Mouse (Mus musculus): Measurements from ENCODE around the gene Erich4.

The Erich4 gene

GRCm38 (mm10) chr7:25624851-25625250, 9.2 kb upstream of the Erich4 start:
- no peak for DNase-seq (ENCODE audit: extremely low read depth, insufficient read length, low spot score)

DNA sequence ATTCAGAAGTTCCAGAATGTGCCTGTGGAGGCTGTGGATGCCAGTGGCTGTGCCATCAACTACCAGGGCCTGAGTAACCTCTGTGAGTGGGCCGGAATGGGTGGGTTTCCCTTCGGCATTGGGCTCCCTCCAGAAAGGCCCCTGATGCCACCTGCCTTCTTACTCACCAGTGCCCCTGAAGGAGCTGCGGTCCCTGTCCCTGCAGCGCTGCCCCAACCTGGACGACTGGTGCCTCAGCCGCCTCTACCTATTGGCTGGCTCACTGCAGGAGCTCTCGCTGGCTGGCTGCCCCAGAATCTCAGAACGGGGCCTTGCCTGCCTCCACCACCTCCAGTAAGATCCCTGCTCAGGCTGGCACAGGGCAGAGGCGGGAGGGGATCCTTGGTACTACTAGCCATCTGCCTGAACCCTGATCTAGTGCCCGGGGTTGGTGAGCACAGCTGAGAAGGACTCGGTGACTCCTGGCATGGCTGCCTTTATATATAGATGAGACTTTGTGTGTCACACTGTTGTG, 8.2 kb upstream of the Erich4 start:
- no peak for DNase-seq (ENCODE audit: extremely low read depth, insufficient read length, low spot score)

- DNase-seq (ENCODE audit: extremely low read depth, insufficient read length, low spot score): no peak
Measured at GRCm38 (mm10) chr7:25620751-25621150, 5.1 kb upstream of the Erich4 start.

DNA sequence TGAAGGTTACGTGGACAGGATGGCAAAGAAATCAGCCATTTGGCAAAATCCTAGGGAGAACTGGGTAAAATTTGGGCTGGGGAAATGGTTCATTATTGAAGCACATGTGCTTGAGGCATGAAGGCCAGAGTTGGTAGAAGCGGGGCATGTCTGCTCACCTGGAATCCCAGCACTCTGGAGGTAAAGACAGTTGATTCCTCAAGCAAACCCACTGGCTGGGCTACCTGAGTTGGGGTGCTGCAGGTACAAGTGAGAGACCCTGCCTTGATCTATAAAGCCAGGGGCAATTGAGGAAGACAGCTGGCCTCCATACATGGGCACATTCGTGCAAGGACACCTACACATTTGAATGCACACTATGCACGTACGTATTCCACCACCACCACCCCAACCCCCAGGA, 4.4 kb upstream of the Erich4 start:
- DNase-seq (ENCODE audit: extremely low read depth, insufficient read length, low spot score): no peak

DNA sequence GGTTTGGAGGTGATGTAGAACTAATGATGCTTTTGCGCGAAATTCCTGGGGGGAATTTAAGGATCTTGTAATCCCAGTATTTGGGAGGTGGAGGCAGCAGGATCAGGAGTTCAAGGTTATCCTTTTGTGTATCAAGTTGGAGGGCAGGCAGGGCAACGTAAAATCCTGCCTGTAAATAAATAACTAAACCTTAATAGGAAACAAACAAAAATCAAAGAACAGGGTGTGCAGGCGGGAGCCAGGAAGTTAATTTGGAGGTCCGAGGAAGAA, 4.0 kb upstream of the Erich4 start:
- DNase-seq (ENCODE audit: extremely low read depth, insufficient read length, low spot score): no peak

DNA sequence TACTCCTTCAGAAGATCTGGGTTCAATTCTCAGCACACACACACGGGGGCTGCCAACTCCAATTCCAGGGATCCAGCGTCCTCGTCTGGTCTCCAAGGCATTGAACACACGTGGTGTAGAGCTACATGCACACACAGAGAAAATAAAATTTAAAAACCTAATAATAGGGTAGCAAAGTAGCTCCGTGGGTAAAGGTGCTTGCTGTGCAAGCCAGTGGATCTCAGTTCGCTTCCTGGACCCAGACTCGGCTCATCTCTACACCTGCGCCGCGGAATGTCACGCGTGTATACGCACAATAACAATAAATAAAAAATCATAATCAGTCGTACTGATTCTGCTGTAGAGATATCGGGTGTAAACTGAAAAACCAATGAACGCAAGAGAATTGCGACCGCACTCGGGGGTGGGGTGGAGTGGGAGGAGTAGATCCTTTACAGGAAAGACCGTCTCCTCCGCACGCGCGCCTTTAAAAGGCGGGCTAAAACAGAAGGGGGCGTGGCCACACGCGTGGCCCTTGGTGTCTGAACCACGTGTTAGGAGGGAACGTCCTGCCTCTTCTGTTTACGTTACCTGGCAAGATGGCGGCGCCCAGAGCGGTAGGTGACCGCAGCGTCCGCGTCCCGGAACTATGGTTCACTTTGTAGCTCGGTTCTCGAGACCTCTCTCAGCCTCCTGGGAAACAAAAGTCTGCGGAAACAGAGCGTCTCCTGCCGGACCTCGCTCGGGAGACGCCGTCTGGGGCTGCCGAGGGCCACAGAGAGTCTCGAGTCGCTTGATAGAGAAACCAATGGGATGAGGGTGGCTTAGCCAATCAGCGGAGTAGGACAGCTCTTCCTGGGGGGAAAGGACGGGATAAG, 3.4 kb upstream of the Erich4 start, which contains the start of gene Dmac2:
TSS of gene Dmac2 (plus strand) at position 550 of the 857 bp plus-strand sequence.
- DNase-seq (ENCODE audit: extremely low read depth, insufficient read length, low spot score): peak; percentile 87

DNA sequence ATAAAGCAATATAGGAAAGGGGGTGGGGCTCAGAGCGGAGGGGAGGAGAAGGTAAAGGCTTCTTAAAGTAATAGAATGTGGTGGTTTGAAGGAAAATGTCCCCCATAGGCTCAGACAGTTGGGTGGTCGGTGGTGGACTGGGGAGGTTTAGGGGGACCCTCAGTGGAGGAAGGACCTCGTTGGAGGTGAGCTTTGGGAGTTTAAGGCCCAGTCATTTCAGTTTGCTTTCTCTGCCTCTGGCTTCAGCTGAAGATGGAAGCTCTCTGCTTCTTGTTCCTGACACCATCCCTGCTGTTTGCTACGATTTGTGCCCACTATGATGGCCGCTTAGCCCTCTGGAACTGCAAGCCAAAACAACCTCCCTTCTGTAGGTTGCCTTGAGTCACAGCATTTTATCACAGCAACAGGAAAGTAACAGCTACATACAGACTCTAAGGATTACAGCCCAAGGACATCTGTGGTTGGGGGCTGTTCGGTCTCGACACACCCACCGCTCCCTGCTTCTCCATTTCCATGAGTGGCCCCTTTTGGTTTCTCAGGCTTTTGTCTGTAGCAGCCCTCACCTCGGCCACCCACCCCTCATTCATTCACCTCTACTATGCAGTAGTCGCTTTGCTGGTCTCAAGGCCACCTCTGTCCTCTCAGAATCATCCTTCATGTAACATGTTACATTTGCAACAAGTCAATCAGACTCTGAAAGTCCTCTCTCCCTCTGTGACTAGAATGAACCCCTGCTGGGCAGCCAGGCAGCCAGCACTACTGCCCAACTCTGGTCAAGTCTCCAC, 1.9 kb upstream of the Erich4 start:
- no peak for DNase-seq (ENCODE audit: extremely low read depth, insufficient read length, low spot score)

GRCm38 (mm10) chr7:25614831-25615705, 624 bp downstream of the Erich4 start:
- DNase-seq (ENCODE audit: extremely low read depth, insufficient read length, low spot score): no peak

DNA sequence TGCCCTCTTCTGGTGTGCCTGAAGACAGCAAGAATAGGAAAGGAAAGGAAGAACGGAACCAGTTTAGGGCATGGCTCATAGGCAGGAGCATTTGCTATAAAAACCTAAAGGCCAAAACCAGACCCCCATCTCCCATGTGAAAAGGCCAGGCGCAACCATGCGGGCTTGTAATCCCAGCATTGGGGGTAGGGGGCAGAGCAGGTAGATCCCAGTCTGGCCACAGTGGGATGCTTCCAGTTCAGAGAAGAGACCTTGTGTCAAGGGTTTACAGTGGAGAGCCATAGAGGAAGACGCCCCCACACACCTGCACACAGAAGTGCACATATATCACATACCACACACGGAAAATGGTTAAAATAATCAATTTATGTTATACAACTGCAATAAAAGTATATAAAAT, 1.6 kb downstream of the Erich4 start:
- DNase-seq (ENCODE audit: extremely low read depth, insufficient read length, low spot score): no peak

GRCm38 (mm10) chr7:25611501-25611900, 4.2 kb downstream of the Erich4 start:
- DNase-seq (ENCODE audit: extremely low read depth, insufficient read length, low spot score): no peak

DNA sequence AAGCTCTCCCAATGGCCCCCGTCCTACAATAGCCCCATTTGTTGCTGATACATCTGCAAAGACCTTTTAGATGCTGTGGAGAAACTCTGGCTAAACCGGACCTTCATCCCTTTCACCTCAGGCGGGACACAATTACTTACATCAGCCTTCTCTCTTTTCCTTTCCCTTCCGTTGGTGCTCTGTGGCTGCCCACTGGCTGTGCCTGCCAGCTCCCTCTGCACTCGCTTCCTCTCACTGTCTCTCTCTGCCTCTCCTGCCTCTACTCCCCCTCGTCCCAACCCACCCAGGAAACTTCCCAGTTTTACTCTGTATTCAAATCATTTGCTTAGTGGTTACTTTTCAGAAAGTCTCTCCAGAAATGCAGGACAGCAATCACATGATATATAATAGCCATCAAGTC, 5.6 kb downstream of the Erich4 start:
- no peak for DNase-seq (ENCODE audit: extremely low read depth, insufficient read length, low spot score)

- no peak for DNase-seq (ENCODE audit: extremely low read depth, insufficient read length, low spot score)
Measured at GRCm38 (mm10) chr7:25607196-25607595, 8.5 kb downstream of the Erich4 start.

GRCm38 (mm10) chr7:25606625-25607063, 9.0 kb downstream of the Erich4 start:
- DNase-seq (ENCODE audit: extremely low read depth, insufficient read length, low spot score): no peak

DNA sequence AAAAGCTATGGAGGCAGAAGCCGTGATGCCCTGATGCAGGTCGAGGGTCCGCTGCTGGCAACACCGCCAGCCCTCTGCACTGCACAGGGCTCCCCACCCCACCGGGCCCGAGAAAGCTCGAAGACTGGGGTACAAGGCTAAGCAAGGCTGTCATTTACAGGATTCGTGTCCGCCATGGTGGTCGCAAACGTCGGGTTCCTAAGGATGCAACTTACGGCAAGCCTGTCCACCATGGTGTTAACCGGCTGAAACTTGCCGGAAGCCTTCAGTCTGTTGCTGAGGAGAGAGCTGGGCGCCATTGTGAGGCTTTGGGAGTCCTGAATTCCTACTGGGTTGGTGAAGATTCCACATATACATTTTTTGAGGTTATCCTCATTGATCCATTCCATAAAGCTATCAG, 14.3 kb downstream of the Erich4 start:
- DNase-seq (ENCODE audit: extremely low read depth, insufficient read length, low spot score): no peak

DNA sequence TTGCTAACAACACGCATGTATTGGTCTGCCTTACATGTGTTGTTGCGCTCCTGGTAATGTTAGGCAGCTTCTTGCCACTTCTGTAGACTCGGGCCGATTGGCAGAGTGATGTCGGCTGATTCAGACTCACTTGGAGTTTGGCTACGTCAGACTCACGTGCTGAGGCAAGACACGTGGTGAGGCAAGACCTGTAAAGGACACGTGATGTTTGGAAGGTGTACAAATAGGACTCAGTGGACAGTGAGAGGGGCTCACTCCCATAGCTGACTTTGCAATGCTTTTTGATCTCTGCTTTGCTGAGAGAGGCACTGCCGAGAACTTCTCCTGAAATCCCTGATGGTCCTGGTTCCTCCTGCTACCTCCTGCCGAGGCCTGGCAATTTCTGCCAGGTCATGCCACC, 15.0 kb downstream of the Erich4 start:
- DNase-seq (ENCODE audit: extremely low read depth, insufficient read length, low spot score): no peak

DNA sequence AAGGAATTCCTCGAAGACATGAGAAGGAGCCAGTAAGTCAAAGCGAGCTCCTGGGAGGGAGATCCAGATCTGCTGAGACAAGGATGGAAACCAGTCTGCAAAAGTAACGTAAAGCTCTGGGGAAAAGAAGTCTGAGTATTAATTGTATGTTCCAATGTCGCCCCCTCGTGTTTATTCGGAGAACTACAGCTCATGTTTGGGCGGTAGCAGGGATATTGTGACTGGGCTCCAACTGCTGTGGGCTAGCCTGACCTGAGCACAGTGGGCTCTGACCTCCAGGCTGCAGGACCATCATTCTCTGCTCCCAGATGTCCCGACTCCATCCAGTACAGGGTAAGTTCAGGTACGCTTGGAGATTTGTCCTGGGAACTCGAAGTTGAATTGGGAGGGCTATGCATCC, 16.0 kb downstream of the Erich4 start:
- DNase-seq (ENCODE audit: extremely low read depth, insufficient read length, low spot score): no peak

- DNase-seq (ENCODE audit: extremely low read depth, insufficient read length, low spot score): no peak
Measured at GRCm38 (mm10) chr7:25593859-25594258, 21.8 kb downstream of the Erich4 start.

DNA sequence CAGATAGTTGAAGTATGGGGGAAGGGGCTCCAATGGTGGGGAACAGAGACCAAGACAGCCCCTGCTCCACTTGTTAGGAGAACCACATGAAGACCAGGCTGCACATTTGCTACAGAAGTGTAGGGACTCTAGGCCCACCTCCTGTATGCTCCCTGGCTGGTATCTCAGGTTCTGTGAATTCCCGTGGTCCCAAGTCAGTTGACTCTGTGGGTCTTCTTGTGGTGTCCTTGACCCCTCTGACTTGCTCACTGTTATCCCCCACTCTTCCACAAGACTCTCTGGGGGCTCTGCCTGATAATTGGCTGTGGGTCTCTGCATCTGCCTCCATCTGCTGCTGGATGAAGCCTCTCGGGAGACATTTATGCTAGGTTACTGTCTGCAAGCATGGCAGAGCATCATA, 24.5 kb downstream of the Erich4 start:
- DNase-seq (ENCODE audit: extremely low read depth, insufficient read length, low spot score): no peak

DNA sequence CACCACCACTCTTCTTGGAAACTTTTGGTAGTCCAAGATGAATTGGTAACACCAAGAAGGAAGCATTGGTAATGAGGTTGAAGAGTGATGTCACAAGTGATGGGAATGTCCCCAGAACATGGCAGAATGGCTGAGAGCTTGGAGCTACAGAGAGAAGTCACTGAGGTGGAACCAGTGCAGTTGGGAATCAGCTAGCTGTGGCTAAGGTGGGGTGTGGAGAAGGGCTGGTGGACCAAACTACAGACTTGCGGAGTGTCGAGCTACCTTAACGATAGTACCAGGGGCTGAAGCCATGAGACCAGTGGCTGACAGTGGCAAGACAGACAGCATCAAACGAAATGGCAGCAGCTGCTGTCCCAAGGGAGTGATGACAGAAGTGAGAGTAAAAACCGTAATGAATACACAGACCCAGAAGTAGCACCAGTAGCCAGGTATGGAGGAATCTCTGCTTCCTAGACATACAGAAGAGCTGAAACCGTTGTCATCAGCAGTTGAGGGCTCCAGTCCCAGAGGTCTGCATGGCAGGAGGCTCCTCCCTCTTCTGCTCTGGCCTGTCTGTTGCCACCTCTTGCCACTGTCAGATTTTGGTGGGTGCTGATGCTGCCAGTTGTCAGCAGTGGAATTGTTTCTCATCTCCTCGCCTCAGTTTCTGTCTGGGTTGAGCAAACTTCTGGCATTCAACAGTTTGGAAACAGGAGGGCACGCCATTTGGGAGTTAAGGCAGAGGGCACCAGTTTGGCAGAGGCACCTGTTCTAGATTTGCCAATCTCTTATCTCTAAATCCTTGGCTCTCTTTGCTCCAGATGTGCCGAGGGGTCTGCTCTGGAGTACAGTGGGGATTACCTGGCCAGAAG, 30.1 kb downstream of the Erich4 start:
- no peak for DNase-seq (ENCODE audit: extremely low read depth, insufficient read length, low spot score)

- no peak for DNase-seq (ENCODE audit: extremely low read depth, insufficient read length, low spot score)
Measured at GRCm38 (mm10) chr7:25584651-25585050, 31.0 kb downstream of the Erich4 start.
